Mouse (Mus musculus) MEL (cell line): ENCODE data around the gene Tgm2.

Source experiments
- CHD2 ChIP-seq: IDR thresholded peaks from 2 replicates; pipeline ENCODE4 v1.6.1; 2011; ENCODE audit warnings: low read length, improper control_type of control experiment
- CTCF ChIP-seq, 3 experiments: IDR thresholded peaks in 2 of 3; conservative IDR thresholded peaks in 1 of 3; 2 replicates each; pipeline ENCODE4 v1.5.1; 2011 to 2012; ENCODE audit warnings: low read length in 3 of 3, low read depth in 2 of 3, mild to moderate bottlenecking in 2 of 3, improper control_type of control experiment in 1 of 3, inconsistent platforms in 1 of 3, mixed read lengths in 1 of 3, moderate library complexity in 1 of 3; ENCODE audit not compliant: control insufficient read depth in 1 of 3, insufficient read depth in 1 of 3, poor library complexity in 1 of 3, severe bottlenecking in 1 of 3
- EP300 ChIP-seq, 2 experiments: IDR thresholded peaks; 2 replicates each; pipeline ENCODE4 v1.6.1; 2011; ENCODE audit warnings: improper control_type of control experiment in 2 of 2, low read length in 2 of 2, low read depth in 1 of 2, mild to moderate bottlenecking in 1 of 2
- KAT2A ChIP-seq: conservative IDR thresholded peaks from 2 replicates; pipeline ENCODE4 v1.6.1; 2012; ENCODE audit warnings: low read depth, low read length, improper control_type of control experiment, inconsistent platforms
- MYC ChIP-seq: IDR thresholded peaks from 2 replicates; pipeline ENCODE4 v1.6.1; 2011; ENCODE audit warnings: low read depth, mild to moderate bottlenecking, low read length, improper control_type of control experiment, moderate library complexity
- NELFE ChIP-seq: IDR thresholded peaks from 2 replicates; pipeline ENCODE4 v1.6.1; 2011; ENCODE audit warnings: low read depth, low read length, improper control_type of control experiment
- POLR2A ChIP-seq, 2 experiments: IDR thresholded peaks; 2 replicates each; pipeline ENCODE4 v1.6.1; 2011 to 2012; ENCODE audit warnings: low read length in 2 of 2, mild to moderate bottlenecking in 2 of 2, control low read depth in 1 of 2, improper control_type of control experiment in 1 of 2, low read depth in 1 of 2, moderate library complexity in 1 of 2; ENCODE audit not compliant: control insufficient read depth in 1 of 2, insufficient read depth in 1 of 2, poor library complexity in 1 of 2
- POLR2AphosphoS5 ChIP-seq: IDR thresholded peaks from 2 replicates; pipeline ENCODE4 v1.6.1; 2012; ENCODE audit warnings: low read depth, borderline replicate concordance, mild to moderate bottlenecking, inconsistent platforms, low read length, moderate library complexity, mixed read lengths
- TAL1 ChIP-seq: IDR thresholded peaks from 2 replicates; pipeline ENCODE4 v1.6.1; 2012; ENCODE audit warnings: mild to moderate bottlenecking, inconsistent platforms, low read length, moderate library complexity, mixed read lengths
- TBP ChIP-seq: IDR thresholded peaks from 2 replicates; pipeline ENCODE4 v1.8.0; 2011; ENCODE audit warnings: low read depth, low read length, improper control_type of control experiment
- TCF12 ChIP-seq: IDR thresholded peaks from 2 replicates; pipeline ENCODE4 v1.6.1; 2014; ENCODE audit warnings: low read depth, mild to moderate bottlenecking, inconsistent platforms, low read length, improper control_type of control experiment, moderate library complexity
- UBTF ChIP-seq: IDR thresholded peaks from 2 replicates; pipeline ENCODE4 v1.6.1; 2012; ENCODE audit warnings: low read depth, mild to moderate bottlenecking, inconsistent platforms, low read length, improper control_type of control experiment, moderate library complexity, borderline replicate concordance; ENCODE audit not compliant: insufficient read depth
- ZMIZ1 ChIP-seq: IDR thresholded peaks from 2 replicates; pipeline ENCODE4 v1.6.1; 2012; ENCODE audit warnings: low read depth, mild to moderate bottlenecking, inconsistent platforms, low read length, improper control_type of control experiment, moderate library complexity

DNA sequence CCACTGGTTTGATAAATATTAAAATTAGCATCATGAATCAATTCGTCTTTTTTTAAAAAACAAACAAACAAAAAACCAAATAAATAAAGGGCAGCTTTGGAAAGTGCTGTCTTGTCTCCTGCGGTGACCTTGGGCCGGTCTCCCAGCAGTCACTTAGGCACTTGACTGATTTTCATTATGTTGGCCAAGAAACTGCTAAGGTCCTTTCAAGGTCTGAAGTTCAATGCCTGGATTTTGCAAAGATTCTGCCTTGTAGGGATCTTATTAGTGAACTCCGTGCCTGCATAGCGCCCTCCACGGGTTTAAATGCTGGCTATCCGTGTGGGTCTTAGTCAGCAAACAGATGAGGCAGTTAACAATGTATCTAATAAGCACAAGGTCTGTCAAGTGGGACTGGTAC, 67.3 kb downstream of the Tgm2 start:
- no peak for TF ChIP-seq TBP
- no peak for TF ChIP-seq EP300 (IDR thresholded peaks at IDR 0.05; ENCODE audit: low read depth in 1 of 2, low read length in 2 of 2)
- TF ChIP-seq NELFE: no peak
- no peak for TF ChIP-seq POLR2A (IDR thresholded peaks at IDR 0.05; ENCODE audit: control insufficient read depth in 1 of 2, insufficient read depth in 1 of 2, low read depth in 1 of 2, low read length in 2 of 2, poor library complexity in 1 of 2)
- no peak for TF ChIP-seq KAT2A
- no peak for TF ChIP-seq TAL1
- no peak for TF ChIP-seq POLR2AphosphoS5
- no peak for TF ChIP-seq TCF12
- TF ChIP-seq CTCF (IDR thresholded peaks at IDR 0.05 in 2 of 3, conservative IDR thresholded peaks at IDR 0.05 in 1 of 3; ENCODE audit: control insufficient read depth in 1 of 3, insufficient read depth in 1 of 3, low read depth in 2 of 3, low read length in 3 of 3, poor library complexity in 1 of 3, severe bottlenecking in 1 of 3): no peak
- TF ChIP-seq ZMIZ1: no peak
- no peak for TF ChIP-seq CHD2
- TF ChIP-seq UBTF: no peak
- no peak for TF ChIP-seq MYC
